Mouse (Mus musculus): ENCODE measurements at regions not wholly inside any gene's neighbourhood (a gene's known extent, or its start where the extent isn't known, plus 50 kb on each side); places are given as distances from the start of the nearest gene placed in this dataset.

GRCm38 (mm10) chr2:12007201-12007600 is 229.5 kb downstream of the Ankrd16 start:
- TF ChIP-seq CTCF (IDR thresholded peaks at IDR 0.05; ENCODE audit: low read depth), result no peak
- no peak for TF ChIP-seq EP300 (IDR thresholded peaks at IDR 0.05; ENCODE audit: low read depth)

Measured in liver, postnatal 0 days (tissue).